Mouse (Mus musculus): Measurements from ENCODE around the gene Mboat7.
"Not testable (repeated sequence)": the region's sequence is repeated elsewhere in the genome, so short reads cannot be mapped to it uniquely, and the experiment has no call there.

The Mboat7 gene

GRCm38 (mm10) chr7:3692987-3693808, at the start of gene Mboat7:
TSS of gene Mboat7 (minus strand) at chr7:3693523.
- peak; percentile 92 for DNase-seq (ENCODE audit: extremely low read depth, insufficient read length, low spot score)

- DNase-seq (ENCODE audit: extremely low read depth, insufficient read length, low spot score): not testable (repeated sequence)
Measured at GRCm38 (mm10) chr7:3732675-3733074, 39.4 kb upstream of the Mboat7 start.

GRCm38 (mm10) chr7:3725459-3725858, 32.1 kb upstream of the Mboat7 start:
- not testable (repeated sequence) for DNase-seq (ENCODE audit: extremely low read depth, insufficient read length, low spot score)

GRCm38 (mm10) chr7:3720268-3720667, 26.9 kb upstream of the Mboat7 start, which contains the start of gene Pirb:
TSS of gene Pirb (minus strand) at chr7:3720391.
- DNase-seq (ENCODE audit: extremely low read depth, insufficient read length, low spot score): not testable (repeated sequence)

GRCm38 (mm10) chr7:3715249-3715648, 21.9 kb upstream of the Mboat7 start:
- no peak for DNase-seq (ENCODE audit: extremely low read depth, insufficient read length, low spot score)

GRCm38 (mm10) chr7:3712264-3712942, 19.1 kb upstream of the Mboat7 start:
- DNase-seq (ENCODE audit: extremely low read depth, insufficient read length, low spot score): no peak

- DNase-seq (ENCODE audit: extremely low read depth, insufficient read length, low spot score): peak; percentile 19
Measured at GRCm38 (mm10) chr7:3709000-3709399, 15.7 kb upstream of the Mboat7 start.

- peak; percentile 35 for DNase-seq (ENCODE audit: extremely low read depth, insufficient read length, low spot score)
Measured at GRCm38 (mm10) chr7:3708447-3708980, 15.2 kb upstream of the Mboat7 start.

GRCm38 (mm10) chr7:3707568-3708413, 14.5 kb upstream of the Mboat7 start:
- peak; percentile 14 for DNase-seq (ENCODE audit: extremely low read depth, insufficient read length, low spot score)

- DNase-seq (ENCODE audit: extremely low read depth, insufficient read length, low spot score): no peak
Measured at GRCm38 (mm10) chr7:3707027-3707426, 13.7 kb upstream of the Mboat7 start.

- DNase-seq (ENCODE audit: extremely low read depth, insufficient read length, low spot score): peak; percentile 30
Measured at GRCm38 (mm10) chr7:3706343-3706934, 13.1 kb upstream of the Mboat7 start.

GRCm38 (mm10) chr7:3705911-3706310, 12.6 kb upstream of the Mboat7 start:
- peak; percentile 11 for DNase-seq (ENCODE audit: extremely low read depth, insufficient read length, low spot score)

- DNase-seq (ENCODE audit: extremely low read depth, insufficient read length, low spot score): not testable (repeated sequence)
Measured at GRCm38 (mm10) chr7:3705461-3705860, 12.1 kb upstream of the Mboat7 start.

GRCm38 (mm10) chr7:3704475-3704874, 11.2 kb upstream of the Mboat7 start:
- DNase-seq (ENCODE audit: extremely low read depth, insufficient read length, low spot score): no peak

- peak; percentile 81 for DNase-seq (ENCODE audit: extremely low read depth, insufficient read length, low spot score)
Measured at GRCm38 (mm10) chr7:3703879-3704441, 10.6 kb upstream of the Mboat7 start, which contains the start of gene Rps9. TSS of gene Rps9 (plus strand) at chr7:3703993.

- no peak for DNase-seq (ENCODE audit: extremely low read depth, insufficient read length, low spot score)
Measured at GRCm38 (mm10) chr7:3703148-3703878, 10.0 kb upstream of the Mboat7 start.

GRCm38 (mm10) chr7:3698471-3698870, 5.1 kb upstream of the Mboat7 start:
- no peak for DNase-seq (ENCODE audit: extremely low read depth, insufficient read length, low spot score)

GRCm38 (mm10) chr7:3694949-3695305, 1.6 kb upstream of the Mboat7 start:
- not testable (repeated sequence) for DNase-seq (ENCODE audit: extremely low read depth, insufficient read length, low spot score)

Measured in 3134 (cell line).